Mouse (Mus musculus) cortical plate, adult 2 months (tissue): Measurements from ENCODE around the gene Ctsd.

Experiments
- CTCF ChIP-seq: fragments of 200-500 bp; IDR thresholded peaks from 2 replicates; pipeline ENCODE4 v1.5.1; 2011; ENCODE audit warnings: mild to moderate bottlenecking, control low read depth, low read length; ENCODE audit not compliant: insufficient read depth; ENCODE audit errors: extremely low read depth
- POLR2A ChIP-seq: fragments of 200-500 bp; IDR thresholded peaks from 2 replicates; pipeline ENCODE4 v1.6.1; 2011; ENCODE audit warnings: mild to moderate bottlenecking, low read length, control low read depth; ENCODE audit not compliant: insufficient read depth; ENCODE audit errors: extremely low read depth

- TF ChIP-seq CTCF: no peak
- TF ChIP-seq POLR2A: no peak
Observed at GRCm38 (mm10) chr7:142359129-142359528, 28.7 kb downstream of the Ctsd start.
